Mouse (Mus musculus) kidney, adult 2 months (tissue): Measurements from ENCODE around the gene Zc3h18. TPM values are rescaled to one million over a fixed set of nuclear protein-coding genes. Genes with fewer than 3 reads are reported as not detected.

Experiments used
- DNase-seq: peaks from one replicate; pipeline ENCODE4 v3.0.0; 2021
- H3K27ac ChIP-seq: fragments of 200-500 bp; 2 replicates; pipeline ENCODE4 v1.5.1; 2012; ENCODE audit warnings: low read depth, low read length, control low read depth, inconsistent platforms; ENCODE audit not compliant: insufficient read depth
- H3K27me3 ChIP-seq: fragments of 200-500 bp; replicated peaks from 2 replicates; pipeline ENCODE4 v1.6.1; 2012; ENCODE audit warnings: mild to moderate bottlenecking, moderate library complexity, low read length, inconsistent platforms; ENCODE audit not compliant: control insufficient read depth, insufficient read depth
- H3K36me3 ChIP-seq: fragments of 200-500 bp; 2 replicates; pipeline ENCODE4 v1.6.1; 2012; ENCODE audit warnings: mild to moderate bottlenecking, moderate library complexity, low read length, inconsistent platforms; ENCODE audit not compliant: control insufficient read depth, insufficient read depth
- H3K4me1 ChIP-seq: fragments of 200-500 bp; 2 replicates; pipeline ENCODE4 v1.6.1; 2011; ENCODE audit warnings: low read length; ENCODE audit not compliant: control insufficient read depth, insufficient read depth
- H3K4me3 ChIP-seq: fragments of 200-500 bp; 2 replicates; pipeline ENCODE4 v1.5.1; 2011; ENCODE audit warnings: mild to moderate bottlenecking, low read depth, low read length, control low read depth; ENCODE audit not compliant: insufficient read depth
- CTCF ChIP-seq: fragments of 200-500 bp; conservative IDR thresholded peaks from 2 replicates; pipeline ENCODE4 v1.5.1; 2011; ENCODE audit warnings: low read depth, mild to moderate bottlenecking, control low read depth, low read length, moderate library complexity, mixed read lengths; ENCODE audit not compliant: insufficient read depth, insufficient read length
- POLR2A ChIP-seq: fragments of 200-500 bp; IDR thresholded peaks from one replicate; pipeline ENCODE4 v1.6.1; 2011; ENCODE audit warnings: low read depth, low read length, control low read depth
- WGBS: fragments of 180-500 bp; shearing (Covaris S2); methylation state at CpG from one replicate; pipeline ENCODE4 v1.1.7; 2018; 5-methylcytosine and 5-hydroxymethylcytosine counted together
- polyA plus RNA-seq: library from polyadenylated mRNA; depleted of rRNA; stranded (reverse); fragments of >200 nt; gene quantifications from 2 replicates; pipeline ENCODE4 v1.2.3, GENCODE M21; 2012

Gene Zc3h18
- polyA plus RNA-seq, 1 experiment: 23.3 TPM

DNA sequence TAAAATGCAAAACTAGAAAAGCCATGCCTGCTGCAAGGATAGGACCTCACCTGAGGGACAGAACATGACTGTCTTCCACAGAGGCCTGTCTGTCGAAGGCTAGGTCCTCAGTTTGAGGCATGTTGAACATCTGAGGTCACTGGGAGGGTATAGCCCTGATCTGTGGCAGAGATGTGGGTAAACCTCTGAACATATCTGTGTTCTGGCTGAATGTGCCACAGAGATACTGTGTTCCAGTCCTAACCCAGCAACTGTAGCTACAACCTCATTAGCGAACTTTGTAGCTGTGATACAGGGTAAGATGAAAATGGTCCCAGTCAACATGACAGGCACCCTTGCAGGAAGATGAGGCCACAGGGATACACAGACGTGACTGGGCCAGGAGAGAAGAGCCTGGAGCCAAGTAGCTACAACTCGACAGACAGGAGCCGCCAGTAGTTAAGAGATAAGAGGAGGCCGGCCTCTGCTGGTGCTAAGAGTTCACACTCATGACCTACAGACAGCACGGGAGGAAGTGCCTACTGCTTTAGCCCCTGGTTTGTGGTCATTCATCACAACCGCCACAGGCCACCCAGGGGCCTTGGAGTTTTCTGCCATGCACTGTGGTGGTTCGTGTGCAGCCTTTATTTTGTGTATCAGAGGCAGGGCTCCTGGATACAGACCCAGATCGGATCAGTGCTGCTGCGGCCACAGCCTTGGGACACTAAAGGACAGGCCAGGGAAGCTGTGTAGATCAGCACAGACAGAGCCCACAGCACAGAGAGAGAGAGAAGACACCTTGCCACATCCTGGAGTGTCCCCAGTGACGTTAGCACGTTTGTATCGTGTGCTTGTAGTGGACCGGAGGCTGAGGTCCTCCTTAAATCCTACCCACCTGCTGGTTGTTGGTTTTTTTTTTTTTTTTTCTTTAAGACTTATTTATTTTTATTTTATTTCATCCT lies 26.8 kb upstream of the Zc3h18 start:
- Histone ChIP-seq H3K36me3 (no peaks in the 10 kb centered on the region), H3K27ac (no peak overlapping the region), H3K27me3 (no peaks in the 10 kb centered on the region), H3K4me1 (no peaks in the 10 kb centered on the region), H3K4me3 (no peak overlapping the region)
- 69% methylated on average over 15 of the region's 15 CpGs for WGBS
- TF ChIP-seq CTCF (no peak), POLR2A (no peak)
- DNase-seq: no peak

DNA sequence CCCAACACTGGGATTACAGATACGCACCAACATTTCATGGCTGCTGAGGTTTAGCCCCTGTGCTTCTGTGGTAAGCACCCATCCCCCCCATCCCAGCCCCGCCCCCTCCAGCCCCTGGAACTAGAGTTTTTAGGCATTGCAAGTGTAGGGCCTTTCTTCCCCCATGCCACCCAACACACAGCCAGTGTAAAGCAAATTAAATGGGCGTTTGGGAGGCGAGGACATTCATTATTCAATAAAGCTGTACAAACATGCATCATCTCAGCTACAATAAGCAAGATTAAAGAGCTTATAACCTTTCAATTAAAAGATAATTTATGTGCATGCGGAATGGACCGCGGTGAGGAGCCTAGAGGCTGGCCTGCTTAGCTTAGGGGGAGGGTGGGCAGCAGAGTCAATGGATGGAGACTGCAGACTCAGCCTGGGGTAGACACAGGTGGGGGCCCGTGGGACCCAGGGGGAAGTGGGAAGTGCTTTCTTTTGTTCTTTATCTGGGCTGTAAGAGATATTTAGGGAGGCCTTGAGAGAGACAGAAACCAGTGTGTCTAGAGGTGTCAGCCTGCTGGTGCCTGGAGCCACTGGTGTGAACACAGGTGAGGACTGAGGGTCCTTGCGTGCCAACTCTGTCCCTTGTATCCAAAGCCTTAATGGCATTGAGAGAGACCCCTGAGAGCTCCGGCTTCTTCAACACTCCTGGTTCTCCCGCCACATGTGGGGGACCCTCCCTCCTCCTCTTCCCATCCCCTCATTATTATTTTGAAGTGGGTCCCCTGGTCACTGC lies 25.9 kb upstream of the Zc3h18 start:
- DNase-seq: no peak
- H3K27ac ChIP-seq: no peak overlapping the region
- no peak overlapping the region for H3K4me3 ChIP-seq
- TF ChIP-seq POLR2A (no peak), CTCF (no peak)
- no peaks in the 10 kb centered on the region for H3K27me3 ChIP-seq
- no peaks in the 10 kb centered on the region for H3K4me1 ChIP-seq
- no peaks in the 10 kb centered on the region for H3K36me3 ChIP-seq
- WGBS: 66% methylated on average over 11 of the region's 11 CpGs

DNA sequence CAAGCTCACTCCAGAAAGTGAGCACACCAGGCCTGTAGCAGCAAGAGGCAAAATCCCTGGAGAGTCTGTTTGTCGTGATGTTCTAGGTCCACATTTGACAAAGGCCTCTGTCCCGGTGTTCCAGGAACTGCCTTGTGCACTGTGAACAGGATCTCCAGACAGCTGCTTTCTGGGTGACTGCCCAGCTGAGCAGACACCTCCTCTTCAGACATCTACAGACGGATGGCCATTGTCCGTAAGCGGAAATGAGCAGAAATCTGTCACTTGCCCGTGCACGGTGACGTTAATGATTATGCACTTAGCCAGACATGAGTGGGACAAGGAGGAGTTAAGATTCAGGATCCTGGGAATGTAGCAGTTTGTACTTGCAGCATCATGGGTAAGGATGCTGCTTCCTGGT lies 22.3 kb upstream of the Zc3h18 start:
- 45% methylated on average over 8 of the region's 8 CpGs for WGBS
- H3K4me1 ChIP-seq: no peaks in the 10 kb centered on the region
- DNase-seq: peak; percentile 45
- H3K4me3 ChIP-seq: no peak overlapping the region
- no peak overlapping the region for H3K27ac ChIP-seq
- H3K36me3 ChIP-seq: no peaks in the 10 kb centered on the region
- no peaks in the 10 kb centered on the region for H3K27me3 ChIP-seq
- TF ChIP-seq POLR2A: no peak
- no peak for TF ChIP-seq CTCF

DNA sequence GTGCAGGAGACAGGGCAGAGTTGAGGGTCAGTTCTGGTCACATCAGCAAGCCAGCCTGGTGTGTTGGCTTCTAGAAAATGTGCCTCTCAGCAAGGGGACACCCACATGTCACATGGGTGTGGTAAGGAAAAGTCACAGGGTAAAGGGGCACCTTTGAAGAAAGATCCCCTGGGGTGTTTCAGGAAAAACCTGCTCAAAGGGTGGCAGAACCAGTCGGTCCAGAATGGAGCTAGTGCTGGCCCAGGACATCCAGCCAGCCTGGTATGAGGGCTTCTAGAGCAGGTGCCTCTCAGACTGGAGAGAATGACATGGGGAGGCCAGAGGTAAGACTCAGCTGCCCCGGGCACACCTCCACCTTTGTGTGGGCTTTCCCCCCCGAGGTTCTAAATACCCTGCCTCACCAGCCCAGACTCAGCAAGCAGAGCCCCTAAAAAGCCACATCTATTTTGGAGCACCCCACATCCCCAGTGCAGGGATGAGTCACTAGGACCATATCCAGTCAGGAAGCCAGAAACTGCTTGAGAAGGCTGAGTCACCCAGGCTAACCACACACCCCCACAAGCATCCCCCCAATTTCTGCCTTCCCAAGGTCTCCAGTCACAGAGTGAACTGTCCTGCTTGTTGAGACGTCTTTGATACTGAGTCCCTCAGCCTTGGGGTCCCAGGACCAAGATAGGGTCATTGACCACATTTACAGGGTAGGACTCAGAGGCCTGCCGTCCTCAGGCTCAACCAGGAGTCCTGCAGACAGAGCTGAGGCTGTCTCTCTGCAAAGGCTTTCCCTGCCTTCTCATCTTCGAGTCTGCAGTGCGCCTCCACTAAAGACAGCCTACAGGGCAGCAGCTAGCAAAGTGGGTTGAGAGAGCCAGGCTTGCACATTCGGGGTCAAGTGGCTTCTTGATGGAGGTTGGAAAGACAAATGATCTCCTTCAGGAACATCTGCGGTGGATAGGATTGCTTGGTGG lies 20.5 kb upstream of the Zc3h18 start:
- 75% methylated on average over 9 of the region's 9 CpGs for WGBS
- Histone ChIP-seq H3K4me1 (no peaks in the 10 kb centered on the region), H3K36me3 (no peaks in the 10 kb centered on the region), H3K27ac (no peak overlapping the region), H3K27me3 (no peaks in the 10 kb centered on the region), H3K4me3 (no peak overlapping the region)
- DNase-seq: peak; percentile 42
- TF ChIP-seq CTCF: no peak
- TF ChIP-seq POLR2A: no peak

DNA sequence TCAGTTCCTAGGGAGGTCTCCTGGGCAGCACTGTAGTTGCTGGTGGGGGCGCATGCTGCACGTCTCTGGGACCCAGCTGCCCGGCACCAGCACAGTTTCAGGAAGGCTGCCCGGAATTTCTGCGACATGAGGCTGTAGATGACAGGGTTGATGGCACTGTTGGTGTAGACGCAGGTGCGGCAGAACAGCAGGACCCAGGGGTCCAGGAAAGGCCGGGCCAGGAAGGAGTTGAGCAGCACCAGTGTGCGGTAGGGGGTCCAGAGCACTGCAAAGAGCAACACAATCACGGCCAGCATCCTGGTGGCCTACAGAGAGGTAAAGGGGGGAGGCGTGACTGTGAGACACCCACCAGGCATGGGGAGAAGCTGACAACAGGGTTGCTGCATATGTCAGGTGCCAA lies 19.2 kb upstream of the Zc3h18 start:
- no peak overlapping the region for H3K27ac ChIP-seq
- DNase-seq: no peak
- no peaks in the 10 kb centered on the region for H3K27me3 ChIP-seq
- no peaks in the 10 kb centered on the region for H3K36me3 ChIP-seq
- TF ChIP-seq CTCF (no peak), POLR2A (no peak)
- no peaks in the 10 kb centered on the region for H3K4me1 ChIP-seq
- 80% methylated on average over 11 of the region's 11 CpGs for WGBS
- no peak overlapping the region for H3K4me3 ChIP-seq

DNA sequence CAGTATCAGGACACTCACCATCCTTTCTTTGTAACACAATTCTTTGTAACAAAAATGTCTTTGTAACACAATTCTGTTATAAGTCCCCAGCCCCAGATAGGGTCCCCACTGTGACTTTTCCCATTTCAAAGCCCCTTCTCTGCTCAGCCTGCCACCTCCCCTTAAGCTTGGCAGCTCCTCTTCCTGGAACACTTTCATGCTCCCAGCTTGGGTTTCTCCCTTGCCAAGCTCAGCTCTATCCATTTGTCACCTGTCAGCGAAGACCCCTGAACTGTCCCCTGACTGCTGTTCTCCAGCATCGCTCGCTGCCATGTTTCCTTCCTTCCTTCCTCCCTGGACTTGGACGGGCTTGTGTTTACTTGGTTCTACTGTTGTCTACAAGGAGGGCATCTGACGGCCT lies 18.8 kb upstream of the Zc3h18 start:
- TF ChIP-seq POLR2A (no peak), CTCF (no peak)
- 79% methylated on average over 5 of the region's 5 CpGs for WGBS

More for the DNA sequence above, 18.8 kb upstream of the Zc3h18 start:
- Histone ChIP-seq H3K4me1 (no peaks in the 10 kb centered on the region), H3K27ac (no peak overlapping the region), H3K36me3 (no peaks in the 10 kb centered on the region), H3K4me3 (no peak overlapping the region), H3K27me3 (no peaks in the 10 kb centered on the region)
- DNase-seq: no peak
